Mouse (Mus musculus): ENCODE measurements around the gene Pms1. TPM values are rescaled to one million over a fixed set of nuclear protein-coding genes. Genes with fewer than 3 reads are reported as not detected.

Pms1 gene
- polyA plus RNA-seq (2015; fragmentation: Nextera tagmentation; extraction: Ambion mirVana): 8.4 and 10.6 TPM in 2 replicates

DNA sequence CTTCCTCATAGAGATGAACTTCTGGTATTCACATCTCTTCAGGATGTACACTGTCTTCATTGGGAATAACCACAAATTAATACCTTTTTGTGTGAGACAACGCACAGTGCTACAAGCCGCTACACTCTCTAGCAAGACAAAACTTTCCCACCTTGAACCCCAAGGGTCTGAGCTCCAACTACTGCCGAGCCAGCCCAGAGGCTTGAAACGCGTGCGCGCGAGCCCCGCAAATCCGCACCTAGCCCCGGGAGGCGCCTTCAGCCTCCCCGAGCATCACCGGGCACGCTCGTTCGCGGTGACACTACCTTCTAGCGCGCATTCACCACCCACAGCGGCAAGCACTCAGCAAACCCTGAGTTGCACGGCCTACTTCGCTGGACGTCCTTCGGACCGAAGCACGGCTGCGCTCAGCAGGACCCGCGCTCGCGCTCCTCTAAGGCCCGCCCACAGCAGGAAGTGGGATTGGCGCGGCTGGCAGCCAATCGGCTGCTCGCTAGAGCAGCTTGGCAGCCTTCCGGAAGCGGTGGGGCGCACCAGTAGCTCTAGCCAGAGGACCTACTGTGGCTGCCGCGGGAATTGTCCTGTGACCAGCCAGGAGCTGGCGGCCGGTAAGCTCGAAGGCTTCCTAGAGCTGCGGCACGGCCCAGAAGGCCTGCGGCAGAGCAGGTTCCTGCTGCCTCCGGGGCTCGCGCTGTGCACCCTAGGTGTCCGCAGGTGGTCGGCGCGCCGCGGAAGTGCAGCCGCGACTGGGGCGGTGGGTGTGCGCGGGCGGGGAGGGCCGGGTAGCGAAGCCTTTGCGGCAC lies at the start of gene Pms1, which contains the start of the genes Ormdl1 and Gm28778:
Gene Pms1 (minus strand): TSS at position 438 of the 803 bp plus-strand sequence.
Gene Ormdl1 (plus strand): TSS at position 515 of the 803 bp plus-strand sequence.
Gene Gm28778 (plus strand): TSS at position 531 of the 803 bp plus-strand sequence.

DNA sequence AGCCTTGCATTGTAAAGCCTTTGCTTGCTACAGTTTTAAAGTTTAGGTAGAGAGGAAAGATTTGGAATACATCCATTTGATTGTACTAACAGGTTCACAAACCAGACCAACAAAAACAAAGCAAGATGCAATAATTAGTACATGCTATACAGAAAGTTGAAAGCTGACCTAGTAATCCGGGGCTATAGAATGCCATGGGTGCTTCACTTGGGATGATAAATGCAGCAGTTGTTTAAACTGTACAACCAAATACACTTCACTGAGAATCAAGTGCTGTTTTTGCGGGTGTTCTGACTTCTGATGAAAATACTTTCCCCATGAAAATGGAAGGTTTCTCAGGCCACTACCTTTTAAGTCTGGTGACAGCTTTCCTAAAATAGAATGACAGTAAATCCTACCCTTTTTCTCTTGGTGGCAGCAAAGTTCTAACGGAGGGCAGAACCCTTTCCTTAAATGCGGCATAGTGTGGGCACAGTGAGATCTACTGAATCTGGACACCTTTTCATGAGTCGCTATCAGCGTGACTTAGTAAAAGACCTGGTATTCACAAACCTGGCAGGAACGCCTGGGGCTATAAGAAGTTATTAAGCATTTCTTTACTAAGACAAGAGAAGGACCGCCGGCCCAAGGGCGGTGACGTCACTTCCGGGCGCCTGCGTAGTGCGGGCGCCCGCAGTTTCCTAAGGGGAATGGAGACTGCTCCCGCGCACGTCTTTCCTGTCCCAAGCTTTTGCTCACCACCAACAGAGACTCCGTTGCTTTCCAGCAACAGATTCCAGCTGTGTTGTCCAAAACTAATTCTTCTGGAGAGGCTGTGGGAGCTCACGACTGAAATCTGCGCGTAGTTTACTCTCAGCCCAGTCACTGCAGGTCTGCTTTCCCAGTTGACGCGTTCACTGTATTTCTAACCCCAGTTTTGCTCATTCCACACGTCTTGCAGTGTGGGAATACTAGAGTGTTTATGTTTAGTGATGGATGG lies 16.5 kb upstream of the Pms1 start, which contains the start of gene Osgepl1:
Gene Osgepl1 (plus strand): TSS at position 636 of the 979 bp plus-strand sequence.

DNA sequence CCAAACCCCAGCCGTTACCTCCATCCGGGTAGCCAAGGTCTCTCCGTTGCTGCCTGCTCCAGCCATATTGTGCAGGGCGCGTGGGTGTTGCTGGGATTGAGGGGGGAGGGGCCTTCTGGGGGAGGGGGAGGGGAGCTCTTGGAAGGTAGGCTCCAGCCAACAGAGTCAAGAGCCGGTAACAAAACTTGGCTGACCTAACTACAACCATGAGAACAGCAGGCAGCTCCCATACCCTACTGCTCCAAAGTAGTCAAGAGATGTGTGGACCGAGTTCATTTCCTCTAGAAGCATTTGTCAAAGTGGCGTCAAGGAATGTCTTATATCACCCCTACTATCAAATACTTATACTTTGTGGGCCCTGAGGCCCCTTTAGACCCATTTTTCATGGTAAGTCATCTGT lies 109.3 kb downstream of the Pms1 start, which contains the start of gene 1700019A02Rik:
Gene 1700019A02Rik (minus strand): TSS at position 101 of the 400 bp plus-strand sequence.

Other genes starting within 250 kb of the Pms1 start
- 0.17 TPM in 1 of 2 replicates, not detected in the other for gene Mstn, start 235.4 kb downstream of the Pms1 start, polyA plus RNA-seq (2015; fragmentation: Nextera tagmentation; extraction: Ambion mirVana)
- not detected in 2 replicates for gene 1700019A02Rik, start 109.4 kb downstream of the Pms1 start, polyA plus RNA-seq (2015; fragmentation: Nextera tagmentation; extraction: Ambion mirVana)
- gene Ormdl1, start 77 bp upstream of the Pms1 start, polyA plus RNA-seq (2015; fragmentation: Nextera tagmentation; extraction: Ambion mirVana): 25.3 and 28.2 TPM in 2 replicates
- not detected in 2 replicates for gene Gm28778, start 93 bp upstream of the Pms1 start, polyA plus RNA-seq (2015; fragmentation: Nextera tagmentation; extraction: Ambion mirVana)
- gene Osgepl1, start 16.6 kb upstream of the Pms1 start, polyA plus RNA-seq (2015; fragmentation: Nextera tagmentation; extraction: Ambion mirVana): 27.4 and 31.7 TPM in 2 replicates
- gene Asdurf, start 55.6 kb upstream of the Pms1 start, polyA plus RNA-seq (2015; fragmentation: Nextera tagmentation; extraction: Ambion mirVana): 2.3 and 19.4 TPM in 2 replicates
- gene Gm28551, start 55.6 kb upstream of the Pms1 start, polyA plus RNA-seq (2015; fragmentation: Nextera tagmentation; extraction: Ambion mirVana): 0.21 and 0.23 TPM in 2 replicates
- gene Asnsd1, start 55.7 kb upstream of the Pms1 start, polyA plus RNA-seq (2015; fragmentation: Nextera tagmentation; extraction: Ambion mirVana): 58.4 and 61.8 TPM in 2 replicates

All from spleen, postnatal 0 days (tissue).